Mouse (Mus musculus) testis, adult 2 months (tissue): ENCODE measurements at regions not wholly inside any gene's neighbourhood (a gene's known extent, or its start where the extent isn't known, plus 50 kb on each side); places are given as distances from the start of the nearest gene placed in this dataset.

Experiments
- CTCF ChIP-seq: fragments of 200-500 bp; IDR thresholded peaks from 2 replicates; pipeline ENCODE4 v1.5.1; 2012; ENCODE audit warnings: low read depth, mild to moderate bottlenecking, inconsistent platforms, low read length, moderate library complexity; ENCODE audit not compliant: control insufficient read depth, insufficient read depth, insufficient replicate concordance
- POLR2A ChIP-seq: fragments of 200-500 bp; IDR thresholded peaks from 2 replicates; pipeline ENCODE4 v1.6.1; 2012; ENCODE audit warnings: low read depth, mild to moderate bottlenecking, inconsistent platforms, low read length, moderate library complexity; ENCODE audit not compliant: control insufficient read depth

DNA sequence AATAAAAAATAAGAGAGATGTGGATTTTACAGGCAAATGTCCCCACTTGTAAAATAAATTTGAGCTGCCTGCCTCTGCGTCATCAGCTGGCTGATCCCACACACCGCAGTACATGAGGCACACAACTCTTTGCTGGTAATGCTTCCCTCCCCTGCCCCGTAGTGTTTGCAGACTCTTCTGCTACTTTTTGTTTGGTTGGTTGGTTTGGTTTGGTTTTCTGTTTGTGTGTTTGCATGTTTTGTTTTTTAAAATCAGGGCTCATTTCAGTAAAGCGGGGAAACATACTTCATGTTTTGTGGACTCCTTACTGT, 568.1 kb downstream of the Car8 start:
- TF ChIP-seq POLR2A (no peak), CTCF (no peak)
